Mouse (Mus musculus) gastrocnemius, adult 2 months (tissue): ENCODE results near the gene Prl. TPM values are rescaled to one million over a fixed set of nuclear protein-coding genes. Genes with fewer than 3 reads are reported as not detected.
"Not testable (repeated sequence)": the region's sequence is repeated elsewhere in the genome, so short reads cannot be mapped to it uniquely, and the experiment has no call there.

Source experiments
- DNase-seq: peaks from one replicate; pipeline ENCODE4 v3.0.0; 2022
- H3K27ac ChIP-seq: fragments of 200-600 bp; 2 replicates; pipeline ENCODE4 v1.8.1; 2022; ENCODE audit warnings: mild to moderate bottlenecking
- H3K4me3 ChIP-seq: fragments of 200-600 bp; 2 replicates; pipeline ENCODE4 v1.8.1; 2022; ENCODE audit warnings: mild to moderate bottlenecking, moderate library complexity
- CTCF ChIP-seq: fragments of 200-600 bp; IDR thresholded peaks from 2 replicates; pipeline ENCODE4 v1.8.1; 2022; ENCODE audit warnings: antibody characterized with exemption, mild to moderate bottlenecking, moderate library complexity
- intact Hi-C: fragments of 180-260 bp; cut with DNase I; formaldehyde crosslinking; loops from one replicate; pipeline ENCODE4 v1.15.1; 2025
- long read RNA-seq, 2 experiments: library from polyadenylated mRNA; stranded (forward); transcript quantifications; one replicate each; pipeline ENCODE4 v2.0.0; 2021
- total RNA-seq, 2 experiments: library from RNA; stranded (reverse); gene quantifications; 2 replicates each; pipeline ENCODE4 v1.2.3; 2021

Gene Prl
- total RNA-seq: not detected
- long read RNA-seq, experiment 1: 0 reads
- long read RNA-seq, experiment 2: 0 reads

GRCm38 (mm10) chr13:27057270-27057669 lies at the start of gene Prl:
TSS of gene Prl (plus strand) at chr13:27057570.
- Histone ChIP-seq H3K27ac (no peak within 1 kb of the TSS), H3K4me3 (no peak within 1 kb of the TSS)
- TF ChIP-seq CTCF: no peak
- intact Hi-C loops: no loop called here
- no peak for DNase-seq

GRCm38 (mm10) chr13:27026614-27027013 lies 30.8 kb upstream of the Prl start:
- Histone ChIP-seq H3K4me3 (no peak overlapping the region), H3K27ac (no peak overlapping the region)
- intact Hi-C loops: no loop called here
- DNase-seq: no peak
- no peak for TF ChIP-seq CTCF

GRCm38 (mm10) chr13:27027376-27027775 lies 30.0 kb upstream of the Prl start:
- intact Hi-C loops: no loop called here
- H3K27ac ChIP-seq: no peak overlapping the region
- no peak for TF ChIP-seq CTCF

GRCm38 (mm10) chr13:27028501-27029240 lies 28.7 kb upstream of the Prl start:
- H3K4me3 ChIP-seq: no peak overlapping the region
- no peak for DNase-seq
- intact Hi-C loops: no loop called here
- no peak overlapping the region for H3K27ac ChIP-seq
- TF ChIP-seq CTCF: no peak

More at GRCm38 (mm10) chr13:27027376-27027775, 30.0 kb upstream of the Prl start:
- H3K4me3 ChIP-seq: no peak overlapping the region
- DNase-seq: no peak

- DNase-seq: no peak
- Histone ChIP-seq H3K4me3 (no peak overlapping the region), H3K27ac (no peak overlapping the region)
- intact Hi-C loops: no loop called here
- no peak for TF ChIP-seq CTCF
Measured at GRCm38 (mm10) chr13:27031101-27031852, 26.1 kb upstream of the Prl start.

GRCm38 (mm10) chr13:27031853-27032240 lies 25.5 kb upstream of the Prl start:
- H3K4me3 ChIP-seq: no peak overlapping the region
- H3K27ac ChIP-seq: no peak overlapping the region
- no peak for TF ChIP-seq CTCF
- no peak for DNase-seq
- intact Hi-C loops: no loop called here

- no peak for DNase-seq
- intact Hi-C loops: no loop called here
- Histone ChIP-seq H3K27ac (no peak overlapping the region), H3K4me3 (no peak overlapping the region)
- TF ChIP-seq CTCF: no peak
Measured at GRCm38 (mm10) chr13:27032998-27033397, 24.4 kb upstream of the Prl start.

GRCm38 (mm10) chr13:27042185-27042584 lies 15.2 kb upstream of the Prl start:
- H3K4me3 ChIP-seq: no peak overlapping the region
- no peak for TF ChIP-seq CTCF
- no peak for DNase-seq
- no peak overlapping the region for H3K27ac ChIP-seq
- intact Hi-C loops: no loop called here

GRCm38 (mm10) chr13:27043326-27043725 lies 14.0 kb upstream of the Prl start:
- intact Hi-C loops: no loop called here
- H3K4me3 ChIP-seq: no peak overlapping the region
- no peak for DNase-seq
- no peak overlapping the region for H3K27ac ChIP-seq
- no peak for TF ChIP-seq CTCF

- DNase-seq: no peak
- intact Hi-C loops: no loop called here
- TF ChIP-seq CTCF: no peak
- Histone ChIP-seq H3K27ac (no peak overlapping the region), H3K4me3 (no peak overlapping the region)
Measured at GRCm38 (mm10) chr13:27059177-27059576, 1.8 kb downstream of the Prl start.

- intact Hi-C loops, H3K4me3 ChIP-seq, H3K27ac ChIP-seq, DNase-seq: not testable (repeated sequence)
Measured at GRCm38 (mm10) chr13:27093890-27094289, 36.5 kb downstream of the Prl start, which contains the start of gene Prl3d1. TSS of gene Prl3d1 (plus strand) at chr13:27094190.

Other genes starting within 250 kb of the Prl start
- not detected for gene Prl3d1, start 36.6 kb downstream of the Prl start, total RNA-seq
- not detected for gene Prl3d2, start 64.1 kb downstream of the Prl start, total RNA-seq
- not detected for gene Prl3d3, start 99.2 kb downstream of the Prl start, total RNA-seq
- not detected for gene Prl3c1, start 139.1 kb downstream of the Prl start, total RNA-seq
- not detected for gene Prl3b1, start 184.3 kb downstream of the Prl start, total RNA-seq
- not detected for gene Prl3a1, start 201.9 kb downstream of the Prl start, total RNA-seq